Mouse (Mus musculus) skeletal muscle tissue, adult 2 months (tissue): ENCODE measurements around the gene Thsd4.
"Not testable (repeated sequence)": the region's sequence is repeated elsewhere in the genome, so short reads cannot be mapped to it uniquely, and the experiment has no call there.

Source experiments
- DNase-seq: peaks from one replicate; pipeline ENCODE4 v3.0.0-alpha.2; 2012; ENCODE audit warnings: low read depth, low spot score

The Thsd4 gene

GRCm38 (mm10) chr9:59948691-59949250, 573.1 kb downstream of the Thsd4 start:
- DNase-seq = no peak

GRCm38 (mm10) chr9:59948226-59948625, 573.6 kb downstream of the Thsd4 start:
- DNase-seq = no peak

DNA sequence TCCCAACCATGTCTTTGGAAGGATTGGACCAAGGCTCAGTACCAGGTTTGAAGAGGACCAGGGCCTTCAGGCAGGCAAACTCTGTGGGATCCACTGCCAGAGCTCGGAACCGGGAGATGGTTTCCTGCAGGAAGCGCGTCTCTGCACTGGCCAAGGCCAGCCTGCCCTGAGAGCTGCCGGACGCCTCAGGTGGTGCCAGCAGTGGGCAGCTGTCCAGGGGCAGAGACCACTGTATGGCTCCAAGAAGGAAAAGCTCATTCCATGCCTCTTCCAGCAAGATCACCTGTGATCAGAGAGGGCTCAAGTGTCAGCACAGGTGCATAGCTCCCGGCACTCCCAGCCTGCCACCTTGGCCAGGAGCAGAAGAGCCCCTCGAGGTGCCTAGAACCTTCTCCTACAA, 574.6 kb downstream of the Thsd4 start:
- no peak for DNase-seq

GRCm38 (mm10) chr9:59945241-59945640, 576.6 kb downstream of the Thsd4 start:
- peak; percentile 27 for DNase-seq

DNA sequence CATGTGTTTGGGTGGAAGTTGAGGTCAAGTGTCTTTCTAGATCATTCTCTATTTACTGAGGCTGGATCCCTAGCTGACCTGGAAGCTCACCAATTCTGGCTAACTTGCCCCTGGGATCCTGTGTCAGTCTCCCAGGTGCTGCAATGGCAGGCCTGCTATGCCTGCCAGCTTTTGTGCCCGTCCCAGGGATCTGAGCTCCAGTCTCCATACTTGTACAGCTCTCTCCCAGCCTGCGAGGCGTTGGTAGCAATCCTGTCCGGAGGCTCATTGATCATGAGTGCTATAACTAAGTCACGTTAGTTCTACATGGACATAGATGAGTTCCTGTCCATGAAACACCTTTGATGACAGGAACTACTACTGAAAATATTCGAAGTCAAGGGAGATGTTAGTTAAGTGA, 578.0 kb downstream of the Thsd4 start:
- no peak for DNase-seq

GRCm38 (mm10) chr9:59942501-59943085, 579.3 kb downstream of the Thsd4 start:
- no peak for DNase-seq

DNA sequence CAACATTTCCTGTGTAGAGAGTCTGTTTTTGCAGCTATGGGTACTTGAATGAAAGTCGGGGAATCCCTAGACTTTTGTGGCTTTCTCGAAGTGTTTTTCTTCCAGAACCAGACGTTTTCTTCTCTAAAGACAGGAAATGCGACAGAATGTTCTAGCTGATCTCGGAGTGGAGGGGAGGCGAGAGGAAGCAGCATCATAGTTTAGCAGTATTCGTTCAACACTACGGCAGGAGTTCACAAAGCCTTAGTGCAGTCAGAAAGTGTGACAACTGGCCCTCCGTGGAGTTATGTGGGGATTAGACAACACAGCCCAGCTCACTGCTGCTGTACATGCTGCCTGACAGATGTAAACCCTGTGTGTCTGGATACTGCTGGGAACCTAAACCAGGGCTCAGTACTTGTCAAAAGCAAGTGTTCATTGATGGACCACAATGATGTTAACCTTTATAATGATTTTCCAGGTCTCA, 579.9 kb downstream of the Thsd4 start:
- DNase-seq = no peak

DNA sequence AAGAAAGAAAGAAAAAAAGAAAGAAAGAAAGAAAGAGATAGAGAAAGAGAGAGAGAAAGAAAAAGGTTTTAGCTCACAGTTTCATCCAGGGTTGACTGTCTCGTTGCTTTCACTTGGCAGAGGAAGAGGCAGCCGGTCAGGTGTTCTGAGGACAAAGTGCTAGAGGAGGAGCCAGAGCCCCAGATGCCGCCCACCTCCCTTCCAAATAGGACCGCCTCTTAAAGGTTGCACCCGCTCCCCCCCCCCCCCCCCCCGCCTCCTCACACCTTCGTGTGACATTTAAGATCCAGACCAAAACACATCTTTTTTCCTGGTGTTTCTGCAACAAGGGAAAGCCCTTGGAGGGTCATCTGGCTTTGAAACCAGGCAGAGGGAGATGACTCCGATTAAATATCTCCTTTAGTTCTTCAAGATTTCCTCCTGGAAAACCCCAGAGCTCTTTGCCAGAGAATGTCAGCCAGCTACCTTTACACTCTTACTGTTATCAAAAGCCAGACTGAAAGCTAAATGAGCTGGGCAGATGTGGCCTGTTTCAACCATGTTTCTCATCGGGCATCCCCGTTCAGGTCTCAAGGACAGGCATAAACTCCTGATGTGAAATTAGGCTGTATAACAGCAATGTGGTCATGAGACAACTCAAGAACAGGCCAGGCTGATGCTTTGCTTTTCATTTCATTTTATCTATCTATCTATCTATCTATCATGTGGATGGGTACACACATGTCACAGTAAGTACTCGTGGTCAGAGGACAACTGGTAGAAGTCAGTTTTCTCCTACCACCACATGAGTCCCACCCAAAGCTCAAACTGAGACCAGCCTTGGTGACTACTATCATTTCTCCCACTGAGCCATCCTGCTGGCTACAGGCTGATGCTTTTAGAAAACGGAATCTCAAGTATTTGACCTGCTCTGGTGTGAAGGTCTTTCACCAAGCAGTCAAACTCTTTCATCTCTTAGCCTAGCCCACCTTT, 580.6 kb downstream of the Thsd4 start:
- no peak for DNase-seq

GRCm38 (mm10) chr9:59939691-59940090, 582.2 kb downstream of the Thsd4 start:
- no peak for DNase-seq

DNA sequence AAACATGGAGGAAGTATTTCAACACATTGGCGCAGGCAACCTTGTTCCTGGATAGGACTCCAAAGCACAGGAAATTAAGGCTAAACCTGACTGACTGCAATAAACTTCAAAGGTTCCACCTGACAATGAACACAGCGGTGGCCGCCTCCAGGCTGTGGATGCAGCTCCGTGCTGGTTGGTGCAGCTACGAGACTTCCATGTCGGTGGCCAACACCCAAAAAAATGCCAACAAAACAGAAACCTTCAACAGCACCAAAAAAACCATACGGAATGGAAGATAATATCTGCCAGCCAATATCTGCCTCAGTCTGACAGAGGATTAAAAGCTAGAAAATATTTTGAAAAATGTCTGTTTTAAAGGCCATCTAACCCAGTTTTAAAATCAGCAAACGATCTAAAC, 583.3 kb downstream of the Thsd4 start:
- DNase-seq = no peak

DNA sequence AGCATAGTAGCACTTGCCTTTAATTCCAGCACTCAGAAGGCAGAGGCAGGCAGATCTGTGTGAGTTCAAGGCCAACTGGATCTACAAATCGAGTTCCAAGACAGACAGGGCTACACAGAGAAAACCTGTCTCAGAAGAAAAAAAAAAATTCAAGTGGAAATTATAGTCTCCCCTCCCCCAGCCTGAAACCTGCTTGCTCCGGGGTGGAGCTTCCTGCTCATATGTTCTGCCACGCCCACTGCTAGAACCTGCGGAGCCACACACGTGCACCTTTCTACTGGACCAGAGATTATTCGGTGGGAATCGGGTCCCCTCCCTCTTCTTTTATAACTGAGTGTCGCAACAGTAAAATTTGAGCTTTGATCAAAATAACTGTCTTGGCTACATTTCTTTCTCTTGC, 586.0 kb downstream of the Thsd4 start:
- not testable (repeated sequence) for DNase-seq

DNA sequence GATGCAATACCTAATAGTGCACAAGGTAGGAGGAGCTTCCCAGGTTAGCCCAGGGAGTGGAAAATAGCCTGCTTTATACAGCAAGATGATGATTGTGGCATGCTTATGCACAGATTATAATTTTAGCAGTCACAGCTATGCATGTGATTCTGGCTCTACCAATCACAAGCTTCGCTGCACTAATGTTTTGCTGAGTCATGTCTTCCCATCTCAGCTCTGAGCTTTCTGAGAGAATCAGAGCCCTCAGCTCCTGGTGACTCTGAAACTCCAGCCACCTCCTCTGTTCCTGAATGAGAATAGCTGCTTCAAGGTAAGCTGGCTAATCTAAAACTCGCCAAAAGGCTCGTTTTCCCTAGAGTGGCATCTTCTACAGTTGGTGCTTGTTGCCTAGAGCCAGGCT, 591.6 kb downstream of the Thsd4 start:
- no peak for DNase-seq
